Mouse (Mus musculus): Measurements from ENCODE around the gene Ets2. TPM values are rescaled to one million over a fixed set of nuclear protein-coding genes. Genes with fewer than 3 reads are reported as not detected.
A peak's percentile ranks its signal among the peaks of the same experiment; 100 is the strongest.

The Ets2 gene
- 56.5 and 65.0 TPM in 2 replicates for polyA plus RNA-seq (2015; fragmentation: Nextera tagmentation; extraction: Ambion mirVana)

- WGBS: under 1% methylated on average over 64 of the region's 64 CpGs
Measured at GRCm38 (mm10) chr16:95701802-95702561, at the start of gene Ets2. Gene Ets2 (plus strand): TSS chr16:95702075.

GRCm38 (mm10) chr16:95654204-95654611, 47.7 kb upstream of the Ets2 start:
- no peaks in the 10 kb centered on the region for H3K4me1 ChIP-seq (replicated peaks)
- no peak overlapping the region for H3K4me3 ChIP-seq
- H3K36me3 ChIP-seq: no peaks in the 10 kb centered on the region
- H3K27ac ChIP-seq: no peak overlapping the region
- no peak for ATAC-seq (replicated peaks; ENCODE audit: insufficient number of reproducible peaks, insufficient read depth, low FRiP score, low read depth)
- H3K9ac ChIP-seq: no peak overlapping the region
- H3K9me3 ChIP-seq (replicated peaks): no peaks in the 10 kb centered on the region; the same call in 1 of the 2 replicates
- H3K27me3 ChIP-seq: no peaks in the 10 kb centered on the region
- 91% methylated on average over 15 of the region's 15 CpGs for WGBS
- H3K4me2 ChIP-seq: no peak overlapping the region

More at GRCm38 (mm10) chr16:95701802-95702561, at the start of gene Ets2:
- H3K9me3 ChIP-seq (replicated peaks): no peaks in the 10 kb centered on the region
- H3K27me3 ChIP-seq: no peaks in the 10 kb centered on the region
- peak; percentile 94 for ATAC-seq (replicated peaks; ENCODE audit: insufficient number of reproducible peaks, insufficient read depth, low FRiP score, low read depth)
- H3K36me3 ChIP-seq: peaks cover 8% of the 10 kb centered on the region
- H3K27ac ChIP-seq: peak within 1 kb of the TSS; percentile 98
- peak within 1 kb of the TSS; percentile 95 for H3K4me3 ChIP-seq
- H3K9ac ChIP-seq: peak within 1 kb of the TSS; percentile 99
- H3K4me1 ChIP-seq (replicated peaks): peaks cover 32% of the 10 kb centered on the region
- H3K4me2 ChIP-seq: peak within 1 kb of the TSS; percentile 92

- Histone ChIP-seq H3K36me3 (no peaks in the 10 kb centered on the region), H3K27me3 (no peaks in the 10 kb centered on the region), H3K4me2 (no peak overlapping the region), H3K9me3 (replicated peaks) (no peaks in the 10 kb centered on the region; the same call in 1 of the 2 replicates), H3K27ac (no peak overlapping the region), H3K4me3 (no peak overlapping the region), H3K4me1 (replicated peaks) (no peaks in the 10 kb centered on the region), H3K9ac (no peak overlapping the region)
- 94% methylated on average over 4 of the region's 4 CpGs for WGBS
- no peak for ATAC-seq (replicated peaks; ENCODE audit: insufficient number of reproducible peaks, insufficient read depth, low FRiP score, low read depth)
Measured at GRCm38 (mm10) chr16:95656535-95656934, 45.3 kb upstream of the Ets2 start.

GRCm38 (mm10) chr16:95657187-95657586, 44.7 kb upstream of the Ets2 start:
- H3K27ac ChIP-seq: no peak overlapping the region
- H3K4me3 ChIP-seq: no peak overlapping the region
- no peak for ATAC-seq (replicated peaks; ENCODE audit: insufficient number of reproducible peaks, insufficient read depth, low FRiP score, low read depth)
- H3K36me3 ChIP-seq: no peaks in the 10 kb centered on the region
- H3K4me2 ChIP-seq: no peak overlapping the region
- H3K4me1 ChIP-seq (replicated peaks): no peaks in the 10 kb centered on the region
- no peak overlapping the region for H3K9ac ChIP-seq
- H3K9me3 ChIP-seq (replicated peaks): no peaks in the 10 kb centered on the region; the same call in 1 of the 2 replicates
- 87% methylated on average over 5 of the region's 5 CpGs for WGBS
- no peaks in the 10 kb centered on the region for H3K27me3 ChIP-seq

GRCm38 (mm10) chr16:95657756-95658155, 44.1 kb upstream of the Ets2 start:
- 89% methylated on average over 5 of the region's 5 CpGs for WGBS
- Histone ChIP-seq H3K4me2 (no peak overlapping the region), H3K9ac (no peak overlapping the region), H3K27ac (no peak overlapping the region), H3K4me1 (replicated peaks) (no peaks in the 10 kb centered on the region), H3K36me3 (no peaks in the 10 kb centered on the region), H3K9me3 (replicated peaks) (no peaks in the 10 kb centered on the region; the same call in 1 of the 2 replicates), H3K27me3 (no peaks in the 10 kb centered on the region), H3K4me3 (no peak overlapping the region)
- ATAC-seq (replicated peaks; ENCODE audit: insufficient number of reproducible peaks, insufficient read depth, low FRiP score, low read depth): no peak

- Histone ChIP-seq H3K4me3 (no peak overlapping the region), H3K4me2 (no peak overlapping the region), H3K9ac (no peak overlapping the region), H3K36me3 (no peaks in the 10 kb centered on the region), H3K9me3 (replicated peaks) (no peaks in the 10 kb centered on the region; the same call in 1 of the 2 replicates), H3K4me1 (replicated peaks) (no peaks in the 10 kb centered on the region), H3K27me3 (no peaks in the 10 kb centered on the region), H3K27ac (peak overlapping the region; percentile 19; the same call in 1 of the 2 replicates)
- 49% methylated on average over 5 of the region's 5 CpGs for WGBS
- ATAC-seq (replicated peaks; ENCODE audit: insufficient number of reproducible peaks, insufficient read depth, low FRiP score, low read depth): no peak
Measured at GRCm38 (mm10) chr16:95658836-95659430, 42.9 kb upstream of the Ets2 start.

GRCm38 (mm10) chr16:95659461-95659860, 42.4 kb upstream of the Ets2 start:
- 75% methylated on average over 19 of the region's 19 CpGs for WGBS
- Histone ChIP-seq H3K4me1 (replicated peaks) (no peaks in the 10 kb centered on the region), H3K36me3 (no peaks in the 10 kb centered on the region), H3K27ac (no peak overlapping the region; the same call in 1 of the 2 replicates), H3K4me3 (no peak overlapping the region), H3K9ac (no peak overlapping the region), H3K27me3 (no peaks in the 10 kb centered on the region), H3K9me3 (replicated peaks) (no peaks in the 10 kb centered on the region; the same call in 1 of the 2 replicates), H3K4me2 (no peak overlapping the region)
- ATAC-seq (replicated peaks; ENCODE audit: insufficient number of reproducible peaks, insufficient read depth, low FRiP score, low read depth): no peak

- H3K27me3 ChIP-seq: no peaks in the 10 kb centered on the region
- no peak overlapping the region for H3K9ac ChIP-seq
- 80% methylated on average over 5 of the region's 5 CpGs for WGBS
- no peaks in the 10 kb centered on the region; the same call in 1 of the 2 replicates for H3K9me3 ChIP-seq (replicated peaks)
- H3K4me3 ChIP-seq: no peak overlapping the region
- no peaks in the 10 kb centered on the region for H3K4me1 ChIP-seq (replicated peaks)
- no peak overlapping the region for H3K27ac ChIP-seq
- no peaks in the 10 kb centered on the region for H3K36me3 ChIP-seq
- no peak for ATAC-seq (replicated peaks; ENCODE audit: insufficient number of reproducible peaks, insufficient read depth, low FRiP score, low read depth)
- H3K4me2 ChIP-seq: no peak overlapping the region
Measured at GRCm38 (mm10) chr16:95660909-95661308, 41.0 kb upstream of the Ets2 start.

- 64% methylated on average over 6 of the region's 6 CpGs for WGBS
- Histone ChIP-seq H3K9ac (no peak overlapping the region), H3K36me3 (no peaks in the 10 kb centered on the region), H3K27me3 (no peaks in the 10 kb centered on the region), H3K4me2 (no peak overlapping the region), H3K4me1 (replicated peaks) (peaks cover 6% of the 10 kb centered on the region; the same call in 1 of the 2 replicates), H3K27ac (no peak overlapping the region), H3K4me3 (no peak overlapping the region), H3K9me3 (replicated peaks) (no peaks in the 10 kb centered on the region)
- no peak for ATAC-seq (replicated peaks; ENCODE audit: insufficient number of reproducible peaks, insufficient read depth, low FRiP score, low read depth)
Measured at GRCm38 (mm10) chr16:95665472-95666131, 36.3 kb upstream of the Ets2 start.

GRCm38 (mm10) chr16:95666288-95666687, 35.6 kb upstream of the Ets2 start:
- Histone ChIP-seq H3K4me3 (no peak overlapping the region), H3K27me3 (no peaks in the 10 kb centered on the region), H3K4me2 (no peak overlapping the region), H3K27ac (no peak overlapping the region), H3K9ac (no peak overlapping the region), H3K36me3 (no peaks in the 10 kb centered on the region), H3K4me1 (replicated peaks) (peaks cover 6% of the 10 kb centered on the region; the same call in 1 of the 2 replicates), H3K9me3 (replicated peaks) (no peaks in the 10 kb centered on the region)
- no peak for ATAC-seq (replicated peaks; ENCODE audit: insufficient number of reproducible peaks, insufficient read depth, low FRiP score, low read depth)
- 44% methylated on average over 10 of the region's 10 CpGs for WGBS

- Histone ChIP-seq H3K27ac (no peak overlapping the region), H3K9ac (no peak overlapping the region), H3K36me3 (no peaks in the 10 kb centered on the region), H3K9me3 (replicated peaks) (no peaks in the 10 kb centered on the region), H3K4me2 (no peak overlapping the region), H3K4me1 (replicated peaks) (peaks cover 6% of the 10 kb centered on the region; the same call in 1 of the 2 replicates), H3K4me3 (no peak overlapping the region), H3K27me3 (no peaks in the 10 kb centered on the region)
- no peak for ATAC-seq (replicated peaks; ENCODE audit: insufficient number of reproducible peaks, insufficient read depth, low FRiP score, low read depth)
- WGBS: 69% methylated on average over 11 of the region's 11 CpGs
Measured at GRCm38 (mm10) chr16:95667395-95668150, 34.3 kb upstream of the Ets2 start.

All from heart, embryonic 15.5 days (tissue).